Mouse (Mus musculus) midbrain, postnatal 0 days (tissue): Measurements from ENCODE around the gene Phf19. TPM values are rescaled to one million over a fixed set of nuclear protein-coding genes. Genes with fewer than 3 reads are reported as not detected.
A peak's percentile ranks its signal among the peaks of the same experiment; 100 is the strongest.

Experiments
- ATAC-seq: fragments of 200-750 bp; cut with Nextera tagmentation; 2 replicates; pipeline ENCODE4 v1.8.0; 2017; ENCODE audit warnings: moderate number of reproducible peaks, mild to moderate bottlenecking, moderate TSS enrichment, moderate library complexity; ENCODE audit not compliant: low FRiP score
- DNase-seq: peaks from one replicate; pipeline ENCODE4 v3.0.0-alpha.2; 2015; ENCODE audit warnings: low spot score
- H3K27ac ChIP-seq: fragments of 300-500 bp; sonication (generic); 2 replicates; pipeline ENCODE4 v1.5.1; 2014; ENCODE audit warnings: low read depth, mild to moderate bottlenecking, low read length, mixed read lengths
- H3K27me3 ChIP-seq: fragments of 300-500 bp; sonication (generic); 2 replicates; pipeline ENCODE4 v1.6.1; 2014; ENCODE audit warnings: low read length, control low read depth, mixed read lengths; ENCODE audit not compliant: insufficient read depth
- H3K36me3 ChIP-seq: fragments of 300-500 bp; sonication (generic); 2 replicates; pipeline ENCODE4 v1.6.1; 2014; ENCODE audit warnings: low read length, control low read depth, mixed read lengths; ENCODE audit not compliant: insufficient read depth
- H3K4me1 ChIP-seq: fragments of 300-500 bp; sonication (generic); 2 replicates; pipeline ENCODE4 v1.6.1; 2014; ENCODE audit warnings: mild to moderate bottlenecking, control low read depth, antibody characterized with exemption, low read length, mixed read lengths; ENCODE audit not compliant: insufficient read depth
- H3K4me2 ChIP-seq: fragments of 300-500 bp; sonication (generic); 2 replicates; pipeline ENCODE4 v1.6.1; 2014; ENCODE audit warnings: low read depth, mild to moderate bottlenecking, low read length, mixed read lengths; ENCODE audit not compliant: poor library complexity, severe bottlenecking
- H3K4me3 ChIP-seq: fragments of 300-500 bp; sonication (generic); 2 replicates; pipeline ENCODE4 v1.5.1; 2014; ENCODE audit warnings: low read depth, mild to moderate bottlenecking, low read length, moderate library complexity
- H3K9ac ChIP-seq: fragments of 300-500 bp; sonication (generic); replicated peaks from 2 replicates; pipeline ENCODE4 v1.6.1; 2014; ENCODE audit warnings: mild to moderate bottlenecking, low read length, moderate library complexity, mixed read lengths; ENCODE audit not compliant: poor library complexity, severe bottlenecking
- H3K9me3 ChIP-seq: fragments of 300-500 bp; sonication (generic); 2 replicates; pipeline ENCODE4 v1.6.1; 2016; ENCODE audit warnings: low read length, control low read depth
- CTCF ChIP-seq: IDR thresholded peaks from 2 replicates; pipeline ENCODE4 v1.5.1; 2016; ENCODE audit warnings: antibody characterized with exemption, mild to moderate bottlenecking
- WGBS: fragments of 180-500 bp; shearing (Covaris S2); extraction: QIAGEN DNeasy Blood & Tissue Kit; methylation state at CpG from one replicate; pipeline ENCODE4 v1.1.7; 2014; 5-methylcytosine and 5-hydroxymethylcytosine counted together
- polyA plus RNA-seq: library from polyadenylated mRNA; unstranded; fragments of >200 nt; fragmentation: Nextera tagmentation; extraction: Ambion mirVana; gene quantifications from 2 replicates; pipeline ENCODE4 v1.2.1, GENCODE M21; 2015
- total RNA-seq: library from RNA; depleted of rRNA; stranded (reverse); fragments of >200 nt; gene quantifications from 2 replicates; pipeline ENCODE4 v1.2.3, GENCODE M21; 2014

Gene Phf19
- total and polyA plus RNA-seq, 2 experiments from 2014 or later: 1.3 to 2.1 TPM

- H3K27me3 ChIP-seq: 0 out of 2 replicates have a peak, but pooled peaks cover 6% of the 10 kb centered on the region
- H3K4me2 ChIP-seq: no peak overlapping the region; the same call in 1 of the 2 replicates
- WGBS: 48% methylated on average over 7 of the region's 7 CpGs
- H3K9me3 ChIP-seq: no peaks in the 10 kb centered on the region
- no peak overlapping the region for H3K27ac ChIP-seq
- no peak for DNase-seq
- no peak overlapping the region for H3K4me3 ChIP-seq
- H3K4me1 ChIP-seq: peaks cover 3% of the 10 kb centered on the region; the same call in 1 of the 2 replicates
- no peak overlapping the region for H3K9ac ChIP-seq
- ATAC-seq: no peak
- no peaks in the 10 kb centered on the region for H3K36me3 ChIP-seq
- no peak for TF ChIP-seq CTCF
These were observed 1.2 kb downstream of the Phf19 start for GRCm38 (mm10) chr2:34912613-34913012.

- WGBS: 88% methylated on average over 5 of the region's 5 CpGs
- ATAC-seq: no peak
- Histone ChIP-seq H3K4me2 (no peak overlapping the region), H3K9me3 (no peaks in the 10 kb centered on the region), H3K4me1 (peaks cover 3% of the 10 kb centered on the region; the same call in 1 of the 2 replicates), H3K4me3 (no peak overlapping the region), H3K9ac (no peak overlapping the region), H3K27me3 (0 out of 2 replicates have a peak, but pooled peaks cover 6% of the 10 kb centered on the region), H3K27ac (no peak overlapping the region), H3K36me3 (no peaks in the 10 kb centered on the region)
- no peak for DNase-seq
- TF ChIP-seq CTCF: no peak
These were observed 2.0 kb downstream of the Phf19 start for GRCm38 (mm10) chr2:34911871-34912270.

GRCm38 (mm10) chr2:34909719-34910118 is 4.1 kb downstream of the Phf19 start:
- Histone ChIP-seq H3K27me3 (0 out of 2 replicates have a peak, but pooled peaks cover 3% of the 10 kb centered on the region), H3K9ac (no peak overlapping the region), H3K27ac (no peak overlapping the region), H3K4me3 (no peak overlapping the region), H3K4me1 (peaks cover 3% of the 10 kb centered on the region; the same call in 1 of the 2 replicates), H3K4me2 (no peak overlapping the region), H3K36me3 (no peaks in the 10 kb centered on the region), H3K9me3 (no peaks in the 10 kb centered on the region)
- WGBS: 87% methylated on average over 4 of the region's 4 CpGs
- ATAC-seq (no peak), DNase-seq (no peak)
- TF ChIP-seq CTCF: no peak

- TF ChIP-seq CTCF: 0 out of 2 replicates have a peak, but pooled peaks have one; percentile 5
- H3K27me3 ChIP-seq: no peaks in the 10 kb centered on the region
These were observed 6.8 kb downstream of the Phf19 start for GRCm38 (mm10) chr2:34906861-34907604.

GRCm38 (mm10) chr2:34906426-34906825 is 7.4 kb downstream of the Phf19 start:
- H3K4me3 ChIP-seq: no peak overlapping the region
- no peak for DNase-seq
- 76% methylated on average over 6 of the region's 6 CpGs for WGBS

More at GRCm38 (mm10) chr2:34906861-34907604, 6.8 kb downstream of the Phf19 start:
- H3K9me3 ChIP-seq: no peaks in the 10 kb centered on the region
- peaks cover 5% of the 10 kb centered on the region; the same call in 1 of the 2 replicates for H3K4me1 ChIP-seq
- H3K4me2 ChIP-seq: no peak overlapping the region
- DNase-seq (no peak), ATAC-seq (no peak)
- WGBS: 47% methylated on average over 12 of the region's 12 CpGs
- H3K9ac ChIP-seq: no peak overlapping the region
- no peak overlapping the region for H3K27ac ChIP-seq
- no peak overlapping the region for H3K4me3 ChIP-seq
- H3K36me3 ChIP-seq: no peaks in the 10 kb centered on the region

More at GRCm38 (mm10) chr2:34906426-34906825, 7.4 kb downstream of the Phf19 start:
- H3K4me1 ChIP-seq: peaks cover 5% of the 10 kb centered on the region; the same call in 1 of the 2 replicates
- no peak overlapping the region for H3K4me2 ChIP-seq
- no peak for TF ChIP-seq CTCF
- H3K27ac ChIP-seq: no peak overlapping the region
- no peak for ATAC-seq
- H3K27me3 ChIP-seq: no peaks in the 10 kb centered on the region
- H3K9me3 ChIP-seq: no peaks in the 10 kb centered on the region
- no peaks in the 10 kb centered on the region for H3K36me3 ChIP-seq
- H3K9ac ChIP-seq: no peak overlapping the region
